Mouse (Mus musculus) megakaryocyte-erythroid progenitor cell, adult 5-6 weeks (primary cell): Measurements from ENCODE around the gene Maz. TPM values are rescaled to one million over a fixed set of nuclear protein-coding genes. Genes with fewer than 3 reads are reported as not detected.

ENCODE experiments used
- ATAC-seq: replicated peaks from 2 replicates; pipeline ENCODE4 v1.8.0; 2016; ENCODE audit warnings: mild to moderate bottlenecking, inconsistent platforms; ENCODE audit not compliant: severe bottlenecking, poor library complexity, low FRiP score, low TSS enrichment
- total RNA-seq, 2 experiments: library from RNA; stranded (forward) in 1 of 2; stranded (reverse) in 1 of 2; fragments of 200-1000, 215-1000 nt in 1 of 2; fragments of >200 nt in 1 of 2; fragmentation: Nextera tagmentation in 1 of 2; gene quantifications; 2 replicates each; pipeline ENCODE4 v1.2.3; 2014 to 2017

Gene Maz
- total RNA-seq, 2 experiments from 2014 or later, result 70.0 to 270 TPM

DNA sequence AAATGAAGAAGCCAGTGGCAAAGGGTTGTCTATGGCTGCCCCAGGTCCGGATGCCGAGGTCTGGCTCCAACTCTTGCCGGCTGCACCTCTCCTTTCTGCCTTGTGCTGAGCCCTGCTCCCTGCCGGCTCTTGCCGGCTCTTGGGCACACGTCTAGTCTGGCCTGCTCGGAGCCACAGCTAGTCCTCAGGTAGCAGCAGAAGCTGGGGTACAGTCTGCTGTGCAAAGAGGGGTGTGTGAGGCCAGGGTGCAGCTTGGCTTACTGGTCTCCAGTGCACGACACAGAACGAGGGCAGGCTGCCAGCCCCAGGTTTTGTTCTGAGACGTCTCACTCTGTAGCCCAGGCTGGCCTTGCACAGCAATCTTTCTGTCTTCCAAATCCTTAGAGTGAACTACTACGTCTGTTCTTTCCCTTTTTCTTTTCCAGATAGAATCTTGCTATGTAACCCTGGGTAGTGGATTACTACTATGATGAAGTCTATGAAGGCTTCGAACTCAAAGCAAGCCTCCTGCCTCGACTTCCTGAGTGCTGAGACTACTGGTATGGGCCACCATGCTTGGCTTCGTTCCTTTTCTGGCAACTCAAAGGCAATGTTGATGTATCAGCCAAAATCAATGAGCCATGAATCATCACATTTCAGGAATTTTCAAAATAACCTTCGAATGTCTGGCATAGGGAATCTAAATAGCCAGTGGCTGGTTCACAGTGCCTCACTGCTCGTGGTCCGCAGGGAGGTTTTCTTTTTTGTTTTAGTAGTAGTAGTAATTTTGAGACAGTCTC is 17.3 kb downstream of the Maz start:
- no peak for ATAC-seq

GRCm38 (mm10) chr7:127008239-127009019 is 18.4 kb downstream of the Maz start:
- peak; percentile 82 for ATAC-seq

- ATAC-seq, result no peak
Observed at GRCm38 (mm10) chr7:127007313-127008024, 19.4 kb downstream of the Maz start.

GRCm38 (mm10) chr7:127004122-127004875 is 22.5 kb downstream of the Maz start:
- no peak for ATAC-seq

GRCm38 (mm10) chr7:127003620-127004019 is 23.2 kb downstream of the Maz start:
- ATAC-seq, result no peak

DNA sequence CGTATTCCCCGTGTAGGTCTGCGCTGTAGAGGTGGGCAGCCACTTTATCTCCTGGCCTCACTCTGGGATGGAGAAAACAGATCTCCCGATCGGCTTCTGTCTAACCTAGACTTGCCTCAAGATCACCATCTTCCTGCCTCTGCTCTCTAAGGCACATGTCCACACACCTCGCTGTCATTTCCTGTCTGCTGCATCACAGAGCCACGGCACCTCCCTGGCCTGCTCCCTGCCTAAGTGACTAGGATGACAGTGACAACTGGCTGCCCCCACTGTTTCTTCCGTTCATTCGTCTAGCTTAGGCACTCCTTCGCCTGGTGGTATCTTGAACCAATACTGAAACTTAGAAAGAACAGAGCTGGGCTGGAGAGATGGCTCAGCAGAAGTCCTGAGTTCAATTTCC is 27.3 kb downstream of the Maz start:
- ATAC-seq, result no peak

GRCm38 (mm10) chr7:126996449-126996848 is 30.4 kb downstream of the Maz start:
- no peak for ATAC-seq

DNA sequence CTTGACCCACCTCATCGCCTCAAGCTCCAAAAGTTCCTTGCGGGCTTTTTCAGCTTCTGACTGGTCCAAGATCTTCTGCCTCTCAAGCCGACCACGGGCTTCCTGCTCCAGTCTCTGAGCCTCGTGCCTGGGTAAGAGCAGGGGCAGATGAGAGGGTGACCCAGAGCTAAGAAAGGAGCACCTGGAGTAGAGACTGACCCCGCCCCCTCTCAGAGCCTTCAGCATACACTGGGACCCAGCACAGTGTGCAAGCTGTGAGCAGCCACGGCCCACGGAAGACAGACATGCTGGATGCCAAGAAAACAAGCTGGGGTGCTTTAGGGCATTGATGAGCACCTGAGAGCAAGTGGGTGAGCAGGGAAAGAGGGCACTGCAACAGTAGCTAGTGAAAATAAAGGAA is 38.0 kb downstream of the Maz start:
- ATAC-seq, result no peak

DNA sequence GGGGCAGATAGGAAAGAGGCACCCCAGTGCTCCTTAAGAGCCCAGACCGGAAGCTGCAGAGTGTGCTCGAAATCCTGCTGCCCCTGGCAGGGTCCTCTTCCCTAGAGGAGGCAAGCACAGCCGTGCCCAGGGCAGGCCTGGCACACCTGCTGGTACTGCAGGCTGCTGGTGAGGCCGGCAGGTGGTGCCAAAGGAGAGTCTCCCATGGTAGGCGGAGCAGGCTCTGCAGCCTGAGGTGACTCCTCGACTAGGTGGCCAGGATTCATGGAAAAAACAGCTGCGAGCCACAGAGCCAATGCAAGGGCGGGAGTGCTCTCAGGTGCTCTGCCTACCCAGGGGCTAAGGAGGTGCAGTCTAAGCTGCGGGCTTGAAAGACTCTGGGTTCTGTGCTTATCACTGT is 40.5 kb downstream of the Maz start:
- ATAC-seq, result 0 out of 2 replicates have a peak, but pooled peaks have one; percentile 47

DNA sequence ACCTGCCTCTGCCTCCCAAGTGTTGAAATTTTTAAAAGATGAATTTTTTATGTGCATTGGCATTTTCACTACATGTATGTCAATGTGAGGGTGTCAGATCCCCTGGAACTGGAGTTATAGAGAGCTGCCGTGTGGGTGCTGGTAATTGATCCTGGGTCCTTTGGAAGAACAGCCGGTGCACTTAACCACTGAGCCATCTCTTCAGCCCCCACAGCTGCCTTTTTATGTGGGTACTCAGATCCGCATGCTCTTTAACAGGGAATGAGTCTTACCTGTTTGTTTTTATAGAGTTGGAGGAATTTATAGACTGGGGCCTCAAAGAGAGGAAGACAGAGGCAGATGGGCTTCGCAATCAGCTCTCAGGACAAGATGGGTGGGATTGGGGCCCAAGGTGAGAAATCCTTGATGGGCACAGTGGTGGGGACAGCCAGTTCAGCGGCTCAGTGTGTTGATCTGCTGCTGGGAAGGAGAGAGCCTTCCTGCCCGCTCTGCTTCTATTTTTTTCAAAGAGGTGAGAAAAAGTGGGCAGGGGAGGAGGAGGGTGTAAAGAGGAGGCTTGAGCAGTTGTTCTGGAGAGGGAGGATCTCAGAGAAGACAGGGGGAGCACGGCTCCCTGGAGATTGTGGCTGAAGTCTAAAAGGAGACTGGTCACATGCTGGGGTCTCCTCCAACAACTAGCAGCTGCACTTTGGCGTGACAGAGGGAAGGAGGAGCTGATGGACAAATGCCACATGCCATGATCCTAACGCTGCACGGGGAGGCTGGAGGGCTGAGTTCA is 42.0 kb downstream of the Maz start:
- ATAC-seq, result no peak

DNA sequence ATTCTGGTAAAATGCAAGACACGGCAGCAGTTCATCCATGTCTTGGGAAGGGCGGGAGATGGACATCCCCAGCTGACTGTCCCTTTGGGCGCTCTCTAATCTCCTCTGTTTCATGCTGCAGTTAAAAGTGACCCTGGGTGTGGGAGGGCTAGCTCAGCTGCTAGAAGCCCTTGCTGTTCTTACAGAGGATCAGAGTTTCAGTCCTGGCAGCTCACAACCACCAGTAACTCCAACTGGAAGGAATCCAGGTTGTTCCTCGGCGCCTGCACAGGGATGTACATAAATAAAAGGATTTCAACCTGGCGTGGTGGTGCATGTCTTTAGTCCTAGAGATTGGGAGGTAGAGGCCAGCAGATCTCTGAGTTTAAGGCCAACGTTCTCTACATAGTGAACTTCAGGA is 43.7 kb downstream of the Maz start:
- ATAC-seq, result no peak

DNA sequence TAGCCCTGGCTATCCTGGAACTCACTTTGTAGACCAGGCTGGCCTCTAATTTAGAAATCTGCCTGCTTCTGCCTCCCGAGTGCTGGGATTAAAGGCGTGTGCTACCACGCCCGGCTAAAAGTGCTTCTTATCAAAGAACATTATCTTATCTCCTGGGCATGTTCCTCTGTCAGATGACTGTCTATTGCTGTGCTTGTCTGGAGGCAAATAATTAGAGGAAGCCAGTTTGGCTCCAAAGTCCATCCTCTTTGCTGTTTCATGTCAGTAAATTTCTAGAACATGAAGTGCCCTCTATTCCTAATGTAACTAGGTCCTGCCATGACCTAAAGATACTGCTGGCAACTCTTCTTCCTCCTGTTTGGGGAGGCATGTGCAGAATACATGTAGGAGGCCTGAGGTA is 44.8 kb downstream of the Maz start:
- ATAC-seq, result no peak

- ATAC-seq, result no peak
Observed at GRCm38 (mm10) chr7:126981601-126982000, 45.2 kb downstream of the Maz start.

DNA sequence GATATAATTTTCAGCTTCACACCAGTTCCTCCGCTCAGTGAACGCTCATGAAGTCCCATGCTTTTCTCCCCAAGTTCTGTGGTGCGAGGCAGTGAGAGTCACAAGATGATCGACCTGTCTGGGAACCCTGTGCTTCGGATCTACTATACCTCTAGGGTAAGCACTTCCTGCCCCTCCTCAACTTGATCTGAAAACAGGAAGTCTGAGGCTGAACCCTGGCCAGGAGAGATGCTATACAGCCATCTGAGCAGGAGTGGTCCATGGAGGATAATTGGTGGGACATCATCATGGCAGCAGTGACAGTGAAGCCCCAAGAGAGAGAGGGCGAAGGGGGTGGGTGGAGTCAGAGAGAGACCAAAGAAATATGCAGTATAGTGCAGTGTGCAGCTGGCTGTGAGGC is 48.0 kb downstream of the Maz start:
- no peak for ATAC-seq

DNA sequence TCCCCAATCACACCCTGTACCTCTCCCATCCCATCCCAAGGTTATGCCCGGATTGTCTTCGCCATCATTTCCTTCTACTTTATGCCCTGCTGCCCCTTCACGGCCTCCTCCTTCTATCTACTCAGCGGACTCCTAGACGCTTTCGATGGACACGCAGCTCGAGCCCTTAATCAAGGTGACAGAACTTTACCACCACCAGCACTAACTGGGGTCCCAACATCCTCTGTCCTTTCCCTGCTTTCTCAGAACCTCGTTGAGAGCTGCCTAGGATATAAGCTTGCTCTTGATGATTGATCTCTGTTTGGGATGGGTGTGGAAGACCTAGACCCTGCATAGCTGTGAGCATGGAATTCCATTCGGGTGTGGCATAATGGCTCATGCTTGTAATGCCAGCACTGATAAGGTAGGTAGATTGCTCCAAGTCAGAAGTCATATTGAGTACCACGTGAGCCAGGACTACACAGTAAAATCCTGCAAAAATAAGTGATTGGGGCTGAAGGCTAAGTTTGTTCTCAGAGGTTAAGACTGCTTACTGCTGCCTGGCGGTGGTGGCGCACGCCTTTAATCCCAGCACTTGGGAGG is 49.9 kb downstream of the Maz start:
- no peak for ATAC-seq

GRCm38 (mm10) chr7:126975950-126976866 is 50.6 kb downstream of the Maz start, which contains the start of gene Cdiptos:
Gene Cdiptos (minus strand): TSS chr7:126976098.
- ATAC-seq, result peak; percentile 95

DNA sequence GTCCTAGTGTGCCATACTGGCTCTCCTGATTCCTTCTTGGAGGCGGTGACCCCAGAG is 51.1 kb downstream of the Maz start, which contains the start of gene Cdipt:
Cdipt (plus strand) TSS at position 22 of the 57 bp plus-strand sequence.
- ATAC-seq, result no peak

DNA sequence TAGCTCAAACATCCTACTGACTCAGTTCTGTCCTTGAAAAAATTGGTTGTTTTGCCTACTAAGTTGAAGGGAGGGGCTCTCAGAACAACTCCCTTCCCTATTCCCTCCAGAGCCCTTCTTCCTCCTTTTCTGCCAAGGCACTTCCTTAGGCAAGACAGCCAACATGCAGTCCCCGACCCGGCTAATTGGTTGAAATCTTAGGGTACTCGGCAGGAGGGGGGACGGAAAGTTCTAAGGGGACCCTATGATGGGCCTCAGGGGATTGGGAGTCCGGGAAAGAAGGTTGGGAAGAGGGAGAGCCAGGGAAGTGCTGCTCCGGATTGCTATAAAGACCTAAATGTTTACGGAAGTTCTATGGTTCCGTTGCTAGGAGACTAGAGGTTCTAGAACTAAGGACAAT is 51.3 kb downstream of the Maz start:
- ATAC-seq, result no peak
